Mouse (Mus musculus) limb, embryonic 10.5 days (tissue): Measurements from ENCODE around the gene Polr3h. TPM values are rescaled to one million over a fixed set of nuclear protein-coding genes. Genes with fewer than 3 reads are reported as not detected.

Experiments
- DNase-seq: peaks from one replicate; pipeline ENCODE4 v3.0.0-alpha.2; 2017; ENCODE audit warnings: low spot score
- H3K27ac ChIP-seq: fragments of 300-500 bp; sonication (generic); 2 replicates; pipeline ENCODE4 v1.5.1; 2016; ENCODE audit warnings: mild to moderate bottlenecking
- H3K27me3 ChIP-seq: fragments of 300-500 bp; sonication (generic); 2 replicates; pipeline ENCODE4 v1.6.1; 2016; ENCODE audit warnings: low read depth, mild to moderate bottlenecking; ENCODE audit not compliant: poor library complexity, severe bottlenecking
- H3K36me3 ChIP-seq: fragments of 300-500 bp; sonication (generic); 2 replicates; pipeline ENCODE4 v1.6.1; 2016; ENCODE audit warnings: mild to moderate bottlenecking, moderate library complexity
- H3K4me1 ChIP-seq: fragments of 300-500 bp; sonication (generic); 2 replicates; pipeline ENCODE4 v1.6.1; 2016
- H3K4me3 ChIP-seq: fragments of 300-500 bp; sonication (generic); 2 replicates; pipeline ENCODE4 v1.5.1; 2016; ENCODE audit warnings: mild to moderate bottlenecking, moderate library complexity
- H3K9me3 ChIP-seq: fragments of 300-500 bp; sonication (generic); replicated peaks from 2 replicates; pipeline ENCODE4 v1.6.1; 2016; ENCODE audit warnings: mild to moderate bottlenecking
- WGBS: fragments of 180-500 bp; shearing (Covaris S2); methylation state at CpG from one replicate; pipeline ENCODE4 v1.1.7; 2016; 5-methylcytosine and 5-hydroxymethylcytosine counted together
- polyA plus RNA-seq: library from polyadenylated mRNA; unstranded; fragments of >200 nt; fragmentation: Nextera tagmentation; extraction: Ambion mirVana; gene quantifications from 2 replicates; pipeline ENCODE4 v1.2.1, GENCODE M21; 2016

The Polr3h gene
- polyA plus RNA-seq, 1 experiment from 2014 or later: 75.5 TPM

DNA sequence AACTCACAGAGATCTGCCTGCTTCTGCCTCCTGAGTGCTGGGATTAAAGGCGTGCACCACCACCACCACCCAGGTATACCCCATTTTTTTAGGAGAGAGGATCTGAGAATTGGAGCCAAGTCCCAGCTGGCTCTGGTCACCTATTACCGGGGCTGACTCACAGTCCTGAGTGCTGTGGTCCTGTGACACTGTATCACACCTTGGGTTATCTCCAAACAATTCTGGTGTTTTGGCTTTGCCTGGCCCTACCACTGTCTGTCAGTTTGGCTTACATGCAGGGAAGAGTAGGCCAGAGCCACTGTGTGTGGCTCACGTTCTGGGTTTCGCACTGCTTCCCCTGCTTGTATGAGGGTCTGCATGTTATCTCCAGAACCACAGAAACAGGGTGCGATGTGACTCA is 14.2 kb upstream of the Polr3h start:
- Histone ChIP-seq H3K4me3 (no peak overlapping the region), H3K4me1 (peaks cover 45% of the 10 kb centered on the region), H3K36me3 (no peaks in the 10 kb centered on the region), H3K9me3 (no peaks in the 10 kb centered on the region), H3K27me3 (peaks cover 18% of the 10 kb centered on the region), H3K27ac (no peak overlapping the region)
- no peak for DNase-seq
- WGBS: 87% methylated on average over 5 of the region's 5 CpGs

DNA sequence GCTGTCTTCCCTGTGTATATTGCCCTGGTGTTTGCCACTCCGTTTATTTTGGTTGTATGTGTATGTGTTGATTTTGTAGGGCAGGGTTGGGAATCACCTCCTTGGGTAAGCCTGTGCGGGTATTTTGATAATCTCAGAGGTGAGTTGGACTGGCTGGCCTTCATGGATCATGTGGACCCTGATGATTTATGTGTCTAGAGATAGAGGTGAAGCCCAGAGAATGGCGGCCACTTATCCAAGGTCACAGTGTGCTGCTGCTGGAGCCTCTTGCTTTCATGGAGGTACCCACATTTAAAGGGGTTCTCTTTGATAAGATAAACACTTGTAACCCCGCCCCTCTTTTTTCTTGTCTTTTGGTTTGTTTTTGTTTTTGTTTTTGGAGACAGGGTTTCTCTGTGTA is 13.7 kb upstream of the Polr3h start:
- no peak overlapping the region for H3K4me3 ChIP-seq
- 88% methylated on average over 4 of the region's 4 CpGs for WGBS

DNA sequence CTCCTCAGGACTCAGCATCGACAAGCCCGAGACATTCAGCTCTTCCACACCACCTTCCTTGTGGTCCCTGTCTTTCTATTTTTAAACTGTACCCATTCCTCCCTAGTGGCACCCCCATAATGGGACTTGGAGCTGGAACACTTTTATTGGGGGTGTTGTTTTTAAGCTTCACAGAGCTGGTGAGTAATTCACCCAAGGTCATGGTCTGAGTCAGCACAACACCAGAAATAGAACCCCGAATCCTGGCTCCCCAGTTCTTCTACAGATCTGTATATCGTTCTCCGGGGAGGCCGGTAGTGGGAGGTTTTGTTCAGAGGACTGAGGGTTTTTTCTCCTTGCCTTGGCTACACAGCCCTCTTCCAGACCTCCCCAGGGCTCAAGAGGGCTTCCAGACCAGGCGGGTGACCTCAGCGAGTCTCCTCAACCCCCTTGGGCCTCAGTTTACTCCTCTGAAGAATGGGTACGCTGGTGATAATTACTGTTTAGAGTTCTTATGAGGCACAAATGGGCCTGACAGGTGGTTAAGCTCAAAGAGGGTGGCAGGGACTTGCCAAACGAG is 13.2 kb upstream of the Polr3h start:
- Histone ChIP-seq H3K4me3 (no peak overlapping the region), H3K27ac (no peak overlapping the region), H3K27me3 (peaks cover 18% of the 10 kb centered on the region), H3K9me3 (no peaks in the 10 kb centered on the region), H3K36me3 (no peaks in the 10 kb centered on the region), H3K4me1 (peaks cover 45% of the 10 kb centered on the region)
- no peak for DNase-seq
- WGBS: 89% methylated on average over 10 of the region's 10 CpGs

More for the DNA sequence above, 13.7 kb upstream of the Polr3h start:
- Histone ChIP-seq H3K4me1 (peaks cover 45% of the 10 kb centered on the region), H3K36me3 (no peaks in the 10 kb centered on the region), H3K27me3 (peaks cover 18% of the 10 kb centered on the region), H3K9me3 (no peaks in the 10 kb centered on the region), H3K27ac (no peak overlapping the region)
- DNase-seq: no peak

GRCm38 (mm10) chr15:81938246-81938645 is 12.2 kb upstream of the Polr3h start:
- Histone ChIP-seq H3K9me3 (no peaks in the 10 kb centered on the region), H3K36me3 (no peaks in the 10 kb centered on the region), H3K27me3 (peaks cover 18% of the 10 kb centered on the region), H3K4me3 (0 out of 2 replicates have a peak overlapping the region, but pooled peaks have one; percentile 58), H3K4me1 (peaks cover 43% of the 10 kb centered on the region), H3K27ac (no peak overlapping the region)
- DNase-seq: peak; percentile 58
- 33% methylated on average over 2 of the region's 2 CpGs for WGBS

DNA sequence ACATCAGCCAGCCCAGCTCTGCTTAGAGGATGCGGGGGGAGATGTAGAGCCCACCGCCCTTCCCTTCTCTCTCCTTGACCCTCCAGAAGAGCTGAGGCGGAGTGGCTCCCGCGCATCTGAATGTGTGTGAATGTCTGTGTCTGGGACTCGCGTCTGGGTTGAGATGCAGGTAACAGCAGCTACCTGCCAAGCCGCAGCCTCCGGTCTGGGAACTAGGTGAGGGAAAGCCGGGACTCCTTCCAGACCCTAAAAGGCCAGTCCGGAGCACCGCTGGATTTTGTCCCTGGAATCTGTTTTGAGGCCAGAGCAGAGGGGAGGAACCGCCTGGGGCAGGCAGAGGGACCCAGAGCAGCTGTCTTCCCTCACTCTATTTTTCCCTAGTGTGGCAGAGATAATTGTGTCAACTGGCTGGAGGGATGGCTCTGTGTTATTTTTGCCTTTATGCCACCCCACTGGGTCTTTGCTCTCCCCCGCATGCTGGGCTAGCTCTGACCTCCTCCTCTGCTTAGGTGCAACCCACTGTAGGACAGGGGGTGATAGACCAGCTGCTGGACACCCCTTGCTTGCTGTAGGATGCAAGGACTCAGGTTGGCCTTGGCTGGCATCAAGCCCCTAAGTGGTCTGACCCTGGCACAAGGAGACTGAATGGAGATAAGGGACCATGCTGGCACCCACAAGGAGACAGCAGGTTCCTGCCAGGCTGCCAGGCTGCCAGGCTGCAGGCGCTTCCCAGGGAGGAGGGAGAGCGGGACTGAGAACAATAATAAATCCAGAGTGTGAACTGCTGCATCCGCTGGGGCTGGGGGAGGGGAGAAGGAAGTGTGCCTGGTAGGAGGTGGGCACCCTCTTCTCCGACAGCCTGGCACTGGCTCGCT is 11.3 kb upstream of the Polr3h start:
- DNase-seq: no peak
- H3K4me1 ChIP-seq: peaks cover 41% of the 10 kb centered on the region
- 13% methylated on average over 19 of the region's 19 CpGs for WGBS
- peaks cover 18% of the 10 kb centered on the region for H3K27me3 ChIP-seq
- no peaks in the 10 kb centered on the region for H3K9me3 ChIP-seq
- peak overlapping the region; percentile 68 for H3K27ac ChIP-seq
- H3K4me3 ChIP-seq: peak overlapping the region; percentile 58
- H3K36me3 ChIP-seq: no peaks in the 10 kb centered on the region

GRCm38 (mm10) chr15:81936679-81937078 is 10.6 kb upstream of the Polr3h start, which contains the start of gene Csdc2:
Gene Csdc2, plus strand, starts transcription at chr15:81936759.
- under 1% methylated on average over 12 of the region's 12 CpGs for WGBS
- Histone ChIP-seq H3K4me1 (peaks cover 39% of the 10 kb centered on the region), H3K27me3 (peaks cover 18% of the 10 kb centered on the region), H3K27ac (peak within 1 kb of the TSS; percentile 68), H3K4me3 (peak within 1 kb of the TSS; percentile 58), H3K36me3 (no peaks in the 10 kb centered on the region), H3K9me3 (no peaks in the 10 kb centered on the region)
- DNase-seq: peak; percentile 67

DNA sequence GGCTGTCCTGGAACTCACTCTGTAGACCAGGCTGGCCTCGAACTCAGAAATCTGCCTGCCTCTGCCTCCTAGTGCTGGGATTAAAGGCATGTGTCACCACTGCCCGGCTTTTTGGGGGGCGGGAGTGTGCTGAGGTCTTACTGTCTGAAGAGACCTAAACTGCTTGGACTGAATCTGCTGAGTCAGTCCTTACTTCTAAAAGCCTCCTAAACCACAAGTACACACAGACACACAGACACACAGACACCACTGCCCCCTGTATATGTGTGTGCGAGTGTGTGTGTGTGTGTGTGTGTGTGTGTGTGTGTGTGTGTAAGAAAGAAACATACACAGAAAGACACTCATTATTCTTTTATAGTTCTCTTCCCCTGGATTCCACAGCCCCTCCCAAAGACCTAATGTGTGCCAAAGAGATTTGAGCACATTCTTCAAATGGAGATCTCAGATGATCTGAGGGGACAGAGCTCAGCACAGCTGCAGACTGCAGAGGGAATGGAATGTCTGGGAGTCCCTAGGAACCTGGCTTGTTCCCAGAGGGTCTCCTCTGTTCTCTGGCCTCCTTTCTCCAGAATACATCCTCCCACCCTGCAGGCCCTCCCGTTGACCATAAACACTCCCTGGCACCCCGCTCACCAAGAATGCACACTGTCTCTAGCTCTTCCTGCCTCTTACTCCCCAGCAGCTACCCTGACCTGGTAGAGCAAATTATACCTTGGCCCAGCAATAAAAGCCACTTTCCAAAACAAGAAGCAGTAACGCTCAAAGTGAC is 10.0 kb upstream of the Polr3h start:
- WGBS: 58% methylated on average over 7 of the region's 7 CpGs
- Histone ChIP-seq H3K36me3 (no peaks in the 10 kb centered on the region), H3K9me3 (no peaks in the 10 kb centered on the region), H3K4me1 (peaks cover 39% of the 10 kb centered on the region), H3K27me3 (peaks cover 18% of the 10 kb centered on the region), H3K27ac (no peak overlapping the region), H3K4me3 (peak overlapping the region; percentile 58)
- no peak for DNase-seq

DNA sequence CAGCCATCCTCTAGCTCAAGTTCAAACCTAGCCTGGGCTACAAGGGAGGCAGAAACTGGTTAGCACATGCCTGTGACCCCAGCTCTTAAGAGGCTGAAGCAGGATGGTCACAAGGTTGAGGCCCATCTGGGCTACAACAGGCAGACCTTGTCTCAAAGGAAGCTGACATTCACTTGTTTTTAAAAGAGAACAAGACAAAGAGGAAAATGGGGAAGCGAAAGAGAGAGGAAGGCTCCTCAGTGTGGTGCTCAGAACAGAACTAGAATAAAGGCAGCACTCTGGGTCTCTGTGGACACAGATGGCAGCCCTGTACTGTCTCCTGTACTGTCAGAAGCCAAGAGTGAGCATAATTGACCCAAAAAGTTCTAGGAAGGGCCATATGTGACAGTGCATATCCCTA is 7.9 kb upstream of the Polr3h start:
- peaks cover 18% of the 10 kb centered on the region for H3K27me3 ChIP-seq
- peaks cover 39% of the 10 kb centered on the region for H3K4me1 ChIP-seq
- H3K9me3 ChIP-seq: no peaks in the 10 kb centered on the region
- DNase-seq: no peak
- 88% methylated on average over 1 of the region's 1 CpGs for WGBS
- no peak overlapping the region for H3K4me3 ChIP-seq
- no peak overlapping the region for H3K27ac ChIP-seq
- no peaks in the 10 kb centered on the region for H3K36me3 ChIP-seq

- Histone ChIP-seq H3K9me3 (no peaks in the 10 kb centered on the region), H3K4me1 (peaks cover 30% of the 10 kb centered on the region)
Measured at GRCm38 (mm10) chr15:81932951-81933470, 7.0 kb upstream of the Polr3h start.

GRCm38 (mm10) chr15:81928277-81928676 is 2.2 kb upstream of the Polr3h start:
- Histone ChIP-seq H3K4me1 (peaks cover 37% of the 10 kb centered on the region), H3K4me3 (no peak overlapping the region), H3K9me3 (no peaks in the 10 kb centered on the region), H3K27ac (no peak overlapping the region), H3K27me3 (no peaks in the 10 kb centered on the region), H3K36me3 (peaks cover 12% of the 10 kb centered on the region; the same call in 1 of the 2 replicates)
- no peak for DNase-seq
- WGBS: 78% methylated on average over 11 of the region's 11 CpGs

More at GRCm38 (mm10) chr15:81932951-81933470, 7.0 kb upstream of the Polr3h start:
- Histone ChIP-seq H3K4me3 (no peak overlapping the region), H3K36me3 (no peaks in the 10 kb centered on the region), H3K27ac (0 out of 2 replicates have a peak overlapping the region, but pooled peaks have one; percentile 9), H3K27me3 (peaks cover 18% of the 10 kb centered on the region)
- WGBS: 58% methylated on average over 12 of the region's 12 CpGs
- DNase-seq: no peak

GRCm38 (mm10) chr15:81927741-81928140 is 1.7 kb upstream of the Polr3h start:
- WGBS: 72% methylated on average over 4 of the region's 4 CpGs
- no peaks in the 10 kb centered on the region for H3K27me3 ChIP-seq
- H3K4me3 ChIP-seq: no peak overlapping the region
- DNase-seq: no peak
- peaks cover 32% of the 10 kb centered on the region for H3K4me1 ChIP-seq
- no peak overlapping the region for H3K27ac ChIP-seq
- no peaks in the 10 kb centered on the region for H3K9me3 ChIP-seq
- peaks cover 12% of the 10 kb centered on the region; the same call in 1 of the 2 replicates for H3K36me3 ChIP-seq

- WGBS: 38% methylated on average over 9 of the region's 9 CpGs
- Histone ChIP-seq H3K27me3 (no peaks in the 10 kb centered on the region), H3K9me3 (no peaks in the 10 kb centered on the region), H3K4me1 (peaks cover 30% of the 10 kb centered on the region), H3K36me3 (peaks cover 24% of the 10 kb centered on the region), H3K27ac (peak overlapping the region; percentile 84; the same call in 1 of the 2 replicates), H3K4me3 (peak overlapping the region; percentile 78)
- DNase-seq: no peak
Measured at GRCm38 (mm10) chr15:81926446-81926822, 394 bp upstream of the Polr3h start.
